Mouse (Mus musculus) midbrain, embryonic 12.5 days (tissue): ENCODE measurements around the gene 1110059E24Rik. TPM values are rescaled to one million over a fixed set of nuclear protein-coding genes. Genes with fewer than 3 reads are reported as not detected.
"Not testable (repeated sequence)": the region's sequence is repeated elsewhere in the genome, so short reads cannot be mapped to it uniquely, and the experiment has no call there.

Experiments
- ATAC-seq: fragments of 200-750 bp; cut with Nextera tagmentation; 2 replicates; pipeline ENCODE4 v1.8.0; 2017; ENCODE audit warnings: low read depth, moderate TSS enrichment, moderate library complexity; ENCODE audit not compliant: low FRiP score
- H3K27ac ChIP-seq: fragments of 300-500 bp; sonication (generic); replicated peaks from 2 replicates; pipeline ENCODE4 v1.5.1; 2016; ENCODE audit warnings: mild to moderate bottlenecking
- H3K27me3 ChIP-seq: fragments of 300-500 bp; sonication (generic); 2 replicates; pipeline ENCODE4 v1.6.1; 2016; ENCODE audit warnings: mild to moderate bottlenecking
- H3K36me3 ChIP-seq: fragments of 300-500 bp; sonication (generic); 2 replicates; pipeline ENCODE4 v1.6.1; 2016
- H3K4me1 ChIP-seq: fragments of 300-500 bp; sonication (generic); 2 replicates; pipeline ENCODE4 v1.6.1; 2016
- H3K4me2 ChIP-seq: fragments of 300-500 bp; sonication (generic); replicated peaks from 2 replicates; pipeline ENCODE4 v1.6.1; 2016; ENCODE audit warnings: mild to moderate bottlenecking, moderate library complexity
- H3K4me3 ChIP-seq: fragments of 300-500 bp; sonication (generic); 2 replicates; pipeline ENCODE4 v1.5.1; 2016; ENCODE audit warnings: mild to moderate bottlenecking
- H3K9ac ChIP-seq: fragments of 300-500 bp; sonication (generic); replicated peaks from 2 replicates; pipeline ENCODE4 v1.6.1; 2016; ENCODE audit warnings: mild to moderate bottlenecking, moderate library complexity
- H3K9me3 ChIP-seq: fragments of 300-500 bp; sonication (generic); 2 replicates; pipeline ENCODE4 v1.6.1; 2016; ENCODE audit warnings: mild to moderate bottlenecking
- WGBS: fragments of 180-500 bp; shearing (Covaris S2); methylation state at CpG from one replicate; pipeline ENCODE4 v1.1.7; 2016; 5-methylcytosine and 5-hydroxymethylcytosine counted together
- polyA plus RNA-seq: library from polyadenylated mRNA; unstranded; fragments of >200 nt; fragmentation: Nextera tagmentation; extraction: Ambion mirVana; gene quantifications from 2 replicates; pipeline ENCODE4 v1.2.1, GENCODE M21; 2016

The 1110059E24Rik gene
- polyA plus RNA-seq, 1 experiment from 2014 or later: 62.8 TPM

GRCm38 (mm10) chr19:21645301-21645700, 7.5 kb downstream of the 1110059E24Rik start:
- no peaks in the 10 kb centered on the region for H3K27me3 ChIP-seq
- H3K9me3 ChIP-seq: no peaks in the 10 kb centered on the region
- no peak overlapping the region for H3K9ac ChIP-seq
- H3K36me3 ChIP-seq: no peaks in the 10 kb centered on the region
- H3K27ac ChIP-seq: no peak overlapping the region
- WGBS: 70% methylated on average over 4 of the region's 4 CpGs
- no peak for ATAC-seq
- H3K4me3 ChIP-seq: no peak overlapping the region
- H3K4me1 ChIP-seq: no peaks in the 10 kb centered on the region
- H3K4me2 ChIP-seq: no peak overlapping the region

GRCm38 (mm10) chr19:21643935-21644334, 8.8 kb downstream of the 1110059E24Rik start:
- no peak overlapping the region for H3K9ac ChIP-seq
- no peaks in the 10 kb centered on the region for H3K9me3 ChIP-seq
- 87% methylated on average over 1 of the region's 1 CpGs for WGBS
- no peak overlapping the region for H3K4me2 ChIP-seq
- no peaks in the 10 kb centered on the region for H3K4me1 ChIP-seq
- no peak overlapping the region for H3K27ac ChIP-seq
- no peak for ATAC-seq
- H3K36me3 ChIP-seq: no peaks in the 10 kb centered on the region
- no peaks in the 10 kb centered on the region for H3K27me3 ChIP-seq
- H3K4me3 ChIP-seq: no peak overlapping the region

- no peak overlapping the region for H3K27ac ChIP-seq
- ATAC-seq: no peak
- no peak overlapping the region for H3K9ac ChIP-seq
- H3K4me2 ChIP-seq: no peak overlapping the region
- no peaks in the 10 kb centered on the region for H3K27me3 ChIP-seq
- no peak overlapping the region for H3K4me3 ChIP-seq
- 0 out of 2 replicates have a peak, but pooled peaks cover 3% of the 10 kb centered on the region for H3K9me3 ChIP-seq
- no peaks in the 10 kb centered on the region for H3K4me1 ChIP-seq
- no peaks in the 10 kb centered on the region for H3K36me3 ChIP-seq
- WGBS: 93% methylated on average over 7 of the region's 7 CpGs
Observed at GRCm38 (mm10) chr19:21637672-21638071, 15.1 kb downstream of the 1110059E24Rik start.

GRCm38 (mm10) chr19:21636907-21637306, 15.9 kb downstream of the 1110059E24Rik start:
- WGBS: 89% methylated on average over 3 of the region's 3 CpGs

GRCm38 (mm10) chr19:21635406-21635805, 17.4 kb downstream of the 1110059E24Rik start:
- Histone ChIP-seq H3K4me3 (no peak overlapping the region), H3K9me3 (0 out of 2 replicates have a peak, but pooled peaks cover 3% of the 10 kb centered on the region), H3K27ac (no peak overlapping the region), H3K4me2 (no peak overlapping the region), H3K27me3 (no peaks in the 10 kb centered on the region), H3K9ac (no peak overlapping the region), H3K36me3 (no peaks in the 10 kb centered on the region), H3K4me1 (no peaks in the 10 kb centered on the region)
- WGBS: 94% methylated on average over 2 of the region's 2 CpGs
- no peak for ATAC-seq

More at GRCm38 (mm10) chr19:21636907-21637306, 15.9 kb downstream of the 1110059E24Rik start:
- H3K27ac ChIP-seq: no peak overlapping the region
- no peaks in the 10 kb centered on the region for H3K4me1 ChIP-seq
- H3K9ac ChIP-seq: no peak overlapping the region
- no peaks in the 10 kb centered on the region for H3K27me3 ChIP-seq
- H3K4me3 ChIP-seq: no peak overlapping the region
- H3K9me3 ChIP-seq: 0 out of 2 replicates have a peak, but pooled peaks cover 3% of the 10 kb centered on the region
- ATAC-seq: no peak
- H3K36me3 ChIP-seq: no peaks in the 10 kb centered on the region
- no peak overlapping the region for H3K4me2 ChIP-seq

GRCm38 (mm10) chr19:21630656-21631331, 22.0 kb downstream of the 1110059E24Rik start:
- no peaks in the 10 kb centered on the region for H3K9me3 ChIP-seq
- 74% methylated on average over 14 of the region's 14 CpGs for WGBS
- no peak for ATAC-seq
- H3K4me2 ChIP-seq: no peak overlapping the region
- no peak overlapping the region for H3K27ac ChIP-seq
- H3K27me3 ChIP-seq: no peaks in the 10 kb centered on the region
- 0 out of 2 replicates have a peak, but pooled peaks cover 6% of the 10 kb centered on the region for H3K4me1 ChIP-seq
- no peak overlapping the region for H3K9ac ChIP-seq
- no peaks in the 10 kb centered on the region for H3K36me3 ChIP-seq
- no peak overlapping the region for H3K4me3 ChIP-seq

GRCm38 (mm10) chr19:21629501-21629900, 23.3 kb downstream of the 1110059E24Rik start:
- Histone ChIP-seq H3K4me2 (no peak overlapping the region), H3K9ac (no peak overlapping the region), H3K27ac (no peak overlapping the region; the same call in 1 of the 2 replicates), H3K36me3 (no peaks in the 10 kb centered on the region), H3K4me3 (no peak overlapping the region), H3K9me3 (no peaks in the 10 kb centered on the region), H3K27me3 (no peaks in the 10 kb centered on the region), H3K4me1 (0 out of 2 replicates have a peak, but pooled peaks cover 6% of the 10 kb centered on the region)
- ATAC-seq: no peak
- WGBS: 83% methylated on average over 1 of the region's 1 CpGs

- Histone ChIP-seq H3K4me1 (0 out of 2 replicates have a peak, but pooled peaks cover 6% of the 10 kb centered on the region), H3K27me3 (no peaks in the 10 kb centered on the region), H3K36me3 (no peaks in the 10 kb centered on the region), H3K4me2 (no peak overlapping the region), H3K27ac (no peak overlapping the region), H3K9ac (no peak overlapping the region), H3K4me3 (no peak overlapping the region), H3K9me3 (no peaks in the 10 kb centered on the region)
- no peak for ATAC-seq
- 89% methylated on average over 1 of the region's 1 CpGs for WGBS
Observed at GRCm38 (mm10) chr19:21629030-21629429, 23.7 kb downstream of the 1110059E24Rik start.

GRCm38 (mm10) chr19:21628440-21628839, 24.3 kb downstream of the 1110059E24Rik start:
- ATAC-seq, H3K4me1 ChIP-seq, H3K36me3 ChIP-seq, H3K4me3 ChIP-seq, H3K9me3 ChIP-seq, H3K27me3 ChIP-seq, H3K27ac ChIP-seq, H3K9ac ChIP-seq, H3K4me2 ChIP-seq: not testable (repeated sequence)
- WGBS: 75% methylated on average over 11 of the region's 11 CpGs

- Histone ChIP-seq H3K9ac (no peak overlapping the region), H3K4me1 (0 out of 2 replicates have a peak, but pooled peaks cover 6% of the 10 kb centered on the region), H3K27me3 (no peaks in the 10 kb centered on the region), H3K4me2 (no peak overlapping the region), H3K36me3 (no peaks in the 10 kb centered on the region), H3K4me3 (no peak overlapping the region), H3K27ac (no peak overlapping the region), H3K9me3 (no peaks in the 10 kb centered on the region)
- no peak for ATAC-seq
- 88% methylated on average over 6 of the region's 6 CpGs for WGBS
Observed at GRCm38 (mm10) chr19:21626271-21626988, 26.3 kb downstream of the 1110059E24Rik start.

GRCm38 (mm10) chr19:21624148-21624535, 28.6 kb downstream of the 1110059E24Rik start:
- 87% methylated on average over 4 of the region's 4 CpGs for WGBS
- Histone ChIP-seq H3K4me1 (no peaks in the 10 kb centered on the region), H3K27me3 (no peaks in the 10 kb centered on the region), H3K9me3 (no peaks in the 10 kb centered on the region), H3K4me3 (no peak overlapping the region), H3K9ac (no peak overlapping the region), H3K4me2 (no peak overlapping the region), H3K36me3 (no peaks in the 10 kb centered on the region), H3K27ac (no peak overlapping the region)
- ATAC-seq: no peak

GRCm38 (mm10) chr19:21623410-21624147, 29.2 kb downstream of the 1110059E24Rik start:
- ATAC-seq: no peak
- no peaks in the 10 kb centered on the region for H3K27me3 ChIP-seq
- no peaks in the 10 kb centered on the region for H3K9me3 ChIP-seq
- H3K36me3 ChIP-seq: no peaks in the 10 kb centered on the region
- H3K9ac ChIP-seq: no peak overlapping the region
- 88% methylated on average over 3 of the region's 3 CpGs for WGBS
- H3K4me1 ChIP-seq: no peaks in the 10 kb centered on the region
- H3K27ac ChIP-seq: no peak overlapping the region
- H3K4me3 ChIP-seq: no peak overlapping the region
- no peak overlapping the region for H3K4me2 ChIP-seq
